ENCODE assay signal across 15 mouse cellular contexts in the genomic region with DNA sequence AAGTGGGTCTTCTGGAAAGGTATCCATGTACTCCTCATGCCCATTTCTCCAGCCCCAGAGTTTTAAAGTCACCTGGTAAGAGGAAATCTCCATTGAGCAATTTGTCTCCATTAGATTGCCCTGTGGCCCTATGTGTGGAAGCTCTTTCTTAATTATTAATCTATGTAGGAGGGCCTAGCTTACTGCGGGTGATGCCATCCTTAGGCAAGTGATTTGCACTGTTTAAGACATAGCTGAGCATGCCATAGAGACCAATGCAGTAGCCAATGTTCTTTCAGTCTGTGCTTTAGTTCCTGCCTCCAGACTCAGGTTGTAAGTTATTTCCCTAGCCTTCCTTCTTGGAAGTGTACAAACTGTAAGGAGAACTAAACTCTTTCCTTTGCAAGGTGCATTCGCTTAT.
"Had no signal": no experiment of that assay in that cellular context is flagged by ENCODE, and none has a peak within 500 bp of the region (broad histone marks: within the 10 kb centered on the region; RNA-seq: fewer than 3 reads in every experiment).

No protein-coding gene starts in this region.

- H3K4me1 ChIP-seq: neural tube, embryonic 15.5 days; stomach, embryonic 15.5 days had no signal

- H3K9ac ChIP-seq: neural tube, embryonic 15.5 days; stomach, embryonic 15.5 days had no signal

- H3K4me2 ChIP-seq: neural tube, embryonic 15.5 days; stomach, embryonic 15.5 days had no signal

- H3K4me3 ChIP-seq: neural tube, embryonic 15.5 days; stomach, embryonic 15.5 days had no signal

- H3K9me3 ChIP-seq: neural tube, embryonic 15.5 days; stomach, embryonic 15.5 days had no signal

- H3K27me3 ChIP-seq: neural tube, embryonic 15.5 days; stomach, embryonic 15.5 days had no signal

- H3K27ac ChIP-seq: neural tube, embryonic 15.5 days; stomach, embryonic 15.5 days; stomach, postnatal 0 days had no signal

- H3K36me3 ChIP-seq: neural tube, embryonic 15.5 days; stomach, embryonic 15.5 days had no signal

- DNase-seq: retina, postnatal 1 day; right cerebral cortex, adult 18-20 months; right cerebral cortex, postnatal 14 days; right cerebral cortex, postnatal 25 days; right cerebral cortex, postnatal 4 days; spleen, adult 18-20 months; thymus, adult 18-20 months; thymus, adult 2 months; thymus, postnatal 14 days; thymus, postnatal 25 days; thymus, postnatal 36 days; thymus, postnatal 4 days had no signal
